Mouse (Mus musculus) kidney, adult 8-10 months (tissue): Measurements from ENCODE around the gene Aqp12.
"Not testable (repeated sequence)": the region's sequence is repeated elsewhere in the genome, so short reads cannot be mapped to it uniquely, and the experiment has no call there.

Experiments
- DNase-seq, 2 experiments: peaks; one replicate each; pipeline ENCODE4 v3.0.0; 2022

Aqp12 gene

DNA sequence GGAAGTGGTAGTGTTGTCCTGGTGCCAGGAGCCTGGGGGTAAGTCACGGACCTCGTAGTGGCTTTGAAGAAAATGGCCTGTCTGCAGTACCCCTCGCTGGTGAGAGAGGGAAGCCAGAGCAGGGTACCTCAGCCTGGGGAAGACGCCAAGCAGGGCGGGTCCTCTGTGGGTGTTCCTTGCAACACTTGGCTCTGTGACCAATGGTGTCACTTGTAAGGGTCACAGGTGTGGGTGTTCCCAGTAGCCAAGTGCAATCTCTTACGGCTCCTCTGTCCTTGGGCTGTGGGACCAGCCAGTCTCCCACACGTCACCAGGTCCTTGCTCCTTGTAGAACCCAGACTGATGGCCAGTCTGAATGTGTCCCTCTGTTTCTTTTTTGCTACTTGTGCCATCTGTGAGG lies at the start of gene Aqp12:
Gene Aqp12, plus strand, starts transcription at position 274 of the 400 bp plus-strand sequence.
- no peak for DNase-seq

DNA sequence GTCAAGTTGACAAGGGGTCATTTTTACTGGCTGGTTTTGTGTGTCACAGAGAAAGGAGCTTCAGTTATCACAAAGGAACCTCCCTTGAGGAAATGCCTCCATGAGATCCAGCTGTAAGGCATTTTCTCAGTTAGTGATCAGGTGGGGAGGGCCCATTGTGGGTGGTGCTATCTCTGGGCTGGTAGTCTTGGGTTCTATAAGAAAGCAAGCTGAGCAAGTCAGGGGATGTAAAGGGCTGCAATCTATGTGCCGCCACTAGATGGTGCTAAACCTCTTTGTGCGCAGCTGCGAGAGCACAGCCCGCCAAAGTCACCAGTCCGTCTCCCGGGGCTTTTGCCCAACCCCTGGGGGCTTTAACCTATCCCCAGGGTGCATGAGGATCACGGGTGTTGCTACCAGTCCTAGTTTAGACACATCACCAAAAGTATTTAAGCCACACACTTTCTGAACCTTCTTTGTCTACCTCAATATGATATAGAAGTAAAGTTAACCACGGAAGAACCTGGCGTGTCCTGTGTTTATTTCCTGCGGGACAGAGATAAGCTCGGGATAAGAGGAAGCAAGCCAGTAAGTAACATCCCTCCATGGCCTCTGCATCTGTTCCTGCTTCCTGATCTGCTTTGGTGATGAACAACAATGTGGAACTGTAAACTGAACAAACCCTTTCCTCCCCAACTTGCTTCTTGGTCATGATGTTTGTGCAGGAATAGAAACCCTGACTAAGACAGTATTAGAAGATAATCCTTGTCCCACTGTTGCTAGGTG lies 49.4 kb upstream of the Aqp12 start:
- peak; percentile 47 to 83 for DNase-seq

DNA sequence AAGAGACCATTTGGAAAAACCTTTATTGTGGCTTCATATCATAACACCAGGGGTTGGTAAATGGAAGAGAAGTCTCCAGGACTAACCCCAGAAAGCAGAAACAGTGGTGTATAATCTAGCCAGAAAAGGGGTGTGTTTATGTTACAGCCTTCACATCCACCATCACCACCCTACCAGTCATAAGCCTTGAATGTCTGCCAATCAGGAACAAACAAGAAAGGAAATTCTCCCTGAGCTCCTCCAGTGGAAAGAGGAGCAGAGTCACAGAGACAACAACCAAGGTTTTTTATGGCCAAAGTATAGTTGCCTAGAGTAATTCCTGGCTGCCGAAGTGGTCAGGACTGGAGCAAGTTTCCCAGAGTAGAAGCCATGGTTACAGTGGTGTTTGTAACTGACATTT lies 47.1 kb upstream of the Aqp12 start:
- DNase-seq: no peak

DNA sequence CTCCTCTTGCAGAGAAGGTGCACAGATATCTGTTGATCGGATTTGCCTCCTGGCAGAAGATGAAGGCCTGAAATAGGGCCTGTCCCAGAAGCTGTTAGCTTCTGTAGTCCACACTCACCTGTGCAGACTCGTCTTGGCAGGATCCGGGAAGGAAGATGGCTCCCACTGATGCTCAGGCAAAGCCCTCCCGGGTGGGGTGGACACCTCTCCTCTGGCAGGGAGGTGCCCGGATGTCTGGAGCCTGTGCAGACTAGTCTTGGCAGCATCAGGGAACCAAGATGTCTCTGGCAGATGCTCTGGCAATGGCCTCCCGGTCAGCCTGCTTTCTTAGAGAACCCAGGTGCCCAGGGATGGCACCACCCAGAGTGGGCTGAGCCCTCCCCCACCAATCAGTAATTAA lies 35.3 kb upstream of the Aqp12 start:
- not testable (repeated sequence) for DNase-seq

DNA sequence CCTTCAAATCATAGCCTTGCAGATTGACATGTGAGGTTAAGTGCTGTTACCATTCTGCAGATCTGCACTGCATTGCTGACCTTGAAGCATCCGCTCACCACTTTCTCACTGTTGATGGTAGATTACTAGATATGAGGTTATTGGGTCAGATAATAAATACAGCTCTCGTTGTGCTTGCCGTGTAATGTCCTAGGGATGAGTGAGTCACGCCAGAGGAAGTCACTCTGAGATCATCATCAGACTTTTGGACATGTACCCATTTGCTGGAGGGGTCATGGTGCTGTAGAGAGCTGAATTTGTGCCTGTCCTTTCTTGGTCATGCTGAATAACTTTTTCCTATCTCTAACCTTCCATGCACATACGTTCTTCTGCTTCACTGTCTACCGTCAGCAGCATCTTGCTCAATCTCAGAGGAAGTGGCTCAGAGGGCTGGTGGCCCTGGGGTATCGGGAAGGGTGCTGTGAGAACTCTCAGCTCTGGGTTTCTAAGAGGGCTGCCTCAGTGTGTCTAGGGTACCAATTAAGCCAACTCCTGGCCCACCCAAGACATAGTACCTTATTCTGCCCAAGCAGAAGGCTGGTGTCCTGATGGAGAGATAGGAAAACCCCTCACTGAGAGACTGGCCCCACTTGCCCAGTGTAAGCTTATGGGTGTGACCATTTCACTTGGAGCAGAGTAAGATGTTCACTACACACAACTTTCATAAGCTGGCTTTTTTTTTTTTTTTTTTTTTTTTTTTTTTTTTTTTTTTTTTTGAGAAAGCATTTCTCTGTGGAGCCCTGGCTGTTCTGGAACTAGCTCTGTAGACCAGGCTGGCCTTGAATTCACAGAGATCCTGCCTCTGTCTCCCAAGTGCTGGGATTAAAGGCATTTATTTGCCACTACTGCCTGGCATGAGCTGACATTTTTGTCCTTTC lies 34.0 kb upstream of the Aqp12 start:
- no peak for DNase-seq

DNA sequence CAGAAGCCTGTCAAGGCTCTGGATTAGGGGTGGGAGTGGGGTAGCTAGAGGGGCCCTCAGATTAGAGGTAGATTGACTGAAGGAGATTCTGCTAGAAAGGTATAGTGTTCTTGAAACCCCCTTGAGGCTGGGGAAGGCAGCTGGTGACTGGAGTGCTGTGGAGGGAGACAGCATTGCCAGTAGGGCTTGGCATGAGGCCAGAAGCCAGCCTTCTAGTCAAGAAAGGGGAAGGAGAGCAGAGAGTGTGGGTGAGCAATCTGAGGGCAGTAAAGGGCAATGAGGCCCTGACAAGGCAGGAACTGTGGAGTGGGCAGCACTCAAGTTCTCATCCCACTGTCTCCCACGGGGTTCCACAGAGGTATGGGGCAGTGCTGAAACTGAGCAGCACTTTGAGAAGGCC lies 33.3 kb upstream of the Aqp12 start:
- no peak for DNase-seq

DNA sequence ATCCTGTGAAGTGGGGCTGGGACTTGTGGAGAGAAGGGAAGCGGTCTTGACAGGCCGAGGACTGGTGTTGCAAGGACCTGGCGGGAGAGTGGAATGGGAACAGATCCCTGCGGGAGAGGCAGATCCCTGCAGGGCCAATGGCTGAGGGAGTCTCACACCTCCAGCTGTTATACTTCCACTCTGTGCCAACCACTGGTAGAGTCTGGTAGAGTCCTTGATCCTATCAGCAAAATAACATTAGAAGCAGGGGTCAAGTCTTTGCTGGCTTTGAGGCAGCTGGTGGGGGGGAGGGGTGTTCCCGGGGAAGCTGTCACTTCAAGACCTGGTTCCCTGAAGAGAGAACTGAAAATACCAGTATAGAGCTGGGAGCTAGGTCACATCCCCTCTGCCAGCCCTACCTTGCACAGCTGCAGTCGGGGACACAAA lies 30.0 kb upstream of the Aqp12 start:
- peak; percentile 6 to 28 for DNase-seq

DNA sequence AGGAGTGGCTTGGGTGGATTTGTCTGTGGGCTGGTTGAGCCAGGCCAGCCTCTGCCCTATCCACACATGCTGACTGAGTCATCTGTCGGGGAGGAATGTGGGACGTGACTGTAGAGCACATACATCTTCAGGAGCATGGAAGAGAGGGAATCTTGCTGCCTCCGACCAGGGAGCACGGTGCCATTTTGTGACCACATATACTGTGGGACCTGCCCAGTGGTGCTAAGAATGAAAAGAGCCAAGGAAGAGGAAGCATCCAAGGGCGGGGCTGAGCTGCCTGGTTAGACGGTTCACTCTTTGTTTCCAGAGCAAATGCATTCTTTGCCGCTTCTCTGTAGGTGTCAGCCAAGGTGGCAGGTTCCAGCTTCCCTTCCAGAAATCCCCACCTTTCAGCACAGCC lies 27.5 kb upstream of the Aqp12 start:
- no peak for DNase-seq

DNA sequence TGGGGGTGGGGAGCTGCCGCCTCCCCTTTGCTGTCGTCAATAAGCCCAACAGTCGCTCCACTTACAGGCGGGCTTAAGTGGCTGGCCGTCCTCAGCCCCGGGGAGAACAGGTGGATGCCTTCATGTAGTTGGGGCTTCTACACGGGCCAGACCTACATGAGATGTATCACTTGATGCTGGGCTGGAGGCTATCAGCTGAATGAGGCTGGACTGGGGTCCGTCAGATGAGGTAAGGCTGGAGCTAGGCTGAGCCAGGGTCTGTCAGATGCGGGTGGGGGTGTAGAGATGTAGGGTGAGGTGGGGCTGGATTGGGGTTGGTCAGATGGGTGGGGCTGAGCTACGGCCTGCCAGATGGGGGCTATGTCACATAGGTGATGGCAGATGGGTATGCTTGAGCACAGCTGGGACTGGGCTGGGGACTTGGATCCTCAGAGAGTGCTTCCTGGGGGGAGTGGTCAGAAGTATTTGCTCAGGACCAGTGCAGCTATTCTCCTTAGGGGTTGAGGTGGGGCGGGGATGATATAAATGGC lies 27.0 kb upstream of the Aqp12 start:
- DNase-seq: no peak

DNA sequence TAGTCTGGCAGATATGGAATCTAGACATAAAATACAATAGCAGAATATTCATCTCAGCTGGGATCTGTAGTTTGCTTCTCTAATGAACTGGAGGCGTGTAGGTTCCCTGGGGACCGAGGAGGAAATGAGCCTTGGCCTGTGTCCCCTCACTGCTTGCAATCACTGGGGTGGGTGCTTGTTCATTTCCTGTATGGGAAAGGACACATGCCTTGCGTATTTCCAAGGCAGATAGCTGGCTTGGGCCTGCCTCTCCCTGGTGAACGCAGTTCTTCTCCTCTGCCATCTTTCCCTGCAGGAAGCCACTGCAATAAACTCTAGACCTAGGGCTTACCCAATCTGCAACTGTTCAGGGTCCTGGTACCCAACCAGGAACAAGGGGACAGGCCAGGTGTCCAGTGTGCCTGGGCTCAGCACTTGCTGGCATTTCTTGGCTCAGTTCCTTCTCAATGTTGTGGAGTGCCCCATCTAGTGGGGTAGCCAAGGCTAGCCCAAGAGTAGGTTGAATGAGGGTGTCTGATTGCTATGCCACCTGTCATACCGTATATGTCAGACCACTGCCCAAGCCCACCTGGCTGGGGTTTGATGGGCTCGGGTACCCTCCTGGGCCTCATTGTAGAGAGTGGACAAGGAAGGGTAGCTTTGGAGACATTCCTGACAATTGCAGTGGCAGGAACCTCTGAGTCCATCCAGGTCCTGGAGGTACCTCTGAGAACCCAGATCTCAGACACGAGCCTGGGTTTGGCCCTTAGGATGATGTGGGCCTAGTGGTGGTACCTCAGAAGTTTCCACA lies 24.9 kb upstream of the Aqp12 start:
- DNase-seq: peak; percentile 42 to 59

DNA sequence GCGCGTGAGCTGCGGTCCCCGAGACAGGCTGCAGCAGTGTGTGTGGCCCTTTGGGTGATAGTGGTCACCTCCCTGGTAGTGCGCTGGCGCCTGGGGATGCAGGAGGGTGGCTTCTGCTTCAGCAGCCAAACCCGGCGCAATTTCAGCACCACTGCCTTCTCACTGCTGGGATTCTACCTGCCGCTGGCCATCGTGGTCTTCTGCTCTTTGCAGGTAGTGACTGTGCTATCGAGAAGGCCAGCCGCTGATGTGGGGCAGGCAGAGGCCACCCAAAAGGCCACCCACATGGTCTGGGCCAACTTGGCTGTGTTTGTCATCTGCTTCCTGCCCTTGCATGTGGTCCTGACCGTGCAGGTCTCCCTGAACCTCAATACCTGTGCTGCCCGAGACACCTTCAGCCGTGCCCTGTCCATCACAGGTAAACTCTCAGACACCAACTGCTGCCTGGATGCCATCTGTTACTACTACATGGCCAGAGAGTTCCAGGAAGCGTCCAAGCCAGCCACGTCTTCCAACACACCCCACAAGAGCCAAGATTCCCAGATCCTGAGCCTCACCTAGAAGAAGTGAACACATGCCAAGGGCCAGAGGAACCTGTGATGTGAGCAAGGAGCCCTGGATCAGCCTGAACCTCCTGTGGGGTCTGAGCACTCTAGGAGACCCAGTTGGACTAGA lies 23.1 kb upstream of the Aqp12 start:
- no peak for DNase-seq

DNA sequence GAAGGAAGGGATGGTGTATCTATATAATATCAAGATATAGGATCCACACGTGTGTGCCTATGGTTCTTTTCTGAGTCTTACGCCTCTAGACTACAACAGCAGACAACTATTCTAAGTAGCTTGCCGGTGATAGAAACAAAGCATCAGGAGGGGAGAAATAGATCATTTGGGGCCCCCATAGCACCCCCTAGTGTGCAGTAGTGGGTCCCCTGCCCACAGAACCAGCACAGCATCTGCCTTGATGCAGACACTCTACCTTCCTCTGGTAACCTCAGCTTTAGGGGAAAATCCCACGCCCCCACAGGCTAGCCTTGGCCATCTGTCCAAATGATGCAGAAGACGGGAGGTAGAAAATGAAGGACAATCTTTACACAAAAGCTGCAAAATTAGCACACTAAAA lies 21.1 kb upstream of the Aqp12 start:
- DNase-seq: no peak

DNA sequence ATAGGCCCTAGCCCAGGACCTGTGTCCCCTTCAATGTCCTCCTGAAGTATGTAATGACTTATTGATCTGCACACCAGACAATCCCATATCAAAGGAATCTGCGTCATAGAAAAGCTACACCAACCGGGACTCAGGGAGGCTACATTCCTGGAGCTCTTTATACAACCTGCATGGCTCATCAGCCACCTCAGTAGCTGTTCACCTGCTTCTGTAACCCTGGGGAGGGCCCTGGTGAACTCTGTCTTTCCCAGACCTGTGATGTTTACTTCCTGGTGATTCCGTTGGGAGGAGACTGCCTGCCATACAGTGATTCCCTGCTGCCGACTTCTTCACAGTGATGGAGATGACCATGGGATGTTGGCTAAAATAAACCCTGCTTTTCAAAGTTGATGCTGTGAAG lies 17.2 kb upstream of the Aqp12 start:
- no peak for DNase-seq

DNA sequence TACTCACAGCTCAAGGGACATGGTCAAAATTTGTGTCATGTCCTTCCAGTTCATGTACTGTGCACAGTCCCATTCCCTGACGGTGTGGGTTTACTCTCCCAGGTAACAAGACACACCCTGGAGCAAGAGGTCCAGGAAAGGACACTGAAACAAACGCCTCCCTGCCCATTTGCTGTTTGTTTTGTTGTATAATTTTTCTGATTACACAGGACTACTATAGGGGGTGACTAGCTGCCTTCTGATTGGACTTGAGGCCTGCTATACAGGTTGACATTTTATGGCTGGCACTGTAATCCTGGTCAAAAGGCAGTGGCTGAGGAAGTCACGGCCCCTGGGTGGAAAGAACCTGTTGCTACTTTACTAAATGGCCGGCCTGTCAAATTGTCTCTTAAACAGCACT lies 16.2 kb upstream of the Aqp12 start:
- no peak for DNase-seq

DNA sequence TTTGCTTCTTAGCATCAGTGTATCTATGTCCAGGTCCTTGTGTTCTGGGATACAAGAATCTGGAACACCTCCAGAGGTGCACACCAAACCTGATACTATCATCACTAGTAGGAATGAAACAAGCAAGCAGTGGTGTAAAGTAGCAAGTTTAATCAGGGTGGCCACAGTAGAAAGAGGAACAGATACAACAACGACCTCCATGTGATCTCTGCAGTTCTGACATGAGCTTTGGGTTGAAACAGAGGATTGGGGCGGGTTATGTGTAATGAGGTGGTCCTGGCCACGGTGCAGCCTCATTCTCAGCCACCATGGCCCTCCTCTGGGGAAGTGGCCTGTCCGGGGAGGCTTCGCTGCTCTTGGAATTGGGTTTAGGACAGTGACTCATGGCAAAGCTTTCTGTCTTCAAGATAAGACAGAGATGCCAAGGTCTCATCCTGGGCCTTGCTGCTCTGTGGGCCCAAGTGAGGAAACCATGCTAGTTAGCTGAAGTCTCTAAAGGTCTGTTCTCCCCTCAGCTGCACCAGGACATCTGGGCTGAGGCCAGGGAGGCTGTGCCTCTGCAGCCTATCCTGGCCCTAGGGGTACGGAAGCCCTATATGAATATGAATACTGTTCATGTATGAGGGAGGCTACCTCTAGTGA lies 13.8 kb upstream of the Aqp12 start:
- no peak for DNase-seq

DNA sequence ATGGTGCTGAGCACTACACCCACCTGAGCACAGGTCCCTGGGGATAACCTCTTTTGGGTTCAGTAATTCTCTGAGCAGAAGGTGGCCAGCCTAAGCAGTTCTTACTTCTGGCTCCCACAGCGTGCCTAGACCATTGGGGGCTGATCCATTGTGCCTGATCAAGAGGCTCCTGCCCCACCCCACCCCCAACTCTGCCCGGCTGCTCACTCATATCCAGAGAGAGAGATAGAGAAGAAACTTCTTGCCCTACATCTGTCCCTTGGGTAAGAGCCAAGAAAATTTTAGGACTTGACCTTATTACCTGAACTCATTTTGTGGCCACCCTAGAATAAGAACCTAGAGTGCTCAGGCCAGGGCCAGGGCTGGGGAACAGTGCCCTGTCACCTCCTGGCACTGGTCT lies 13.3 kb upstream of the Aqp12 start:
- DNase-seq: no peak

DNA sequence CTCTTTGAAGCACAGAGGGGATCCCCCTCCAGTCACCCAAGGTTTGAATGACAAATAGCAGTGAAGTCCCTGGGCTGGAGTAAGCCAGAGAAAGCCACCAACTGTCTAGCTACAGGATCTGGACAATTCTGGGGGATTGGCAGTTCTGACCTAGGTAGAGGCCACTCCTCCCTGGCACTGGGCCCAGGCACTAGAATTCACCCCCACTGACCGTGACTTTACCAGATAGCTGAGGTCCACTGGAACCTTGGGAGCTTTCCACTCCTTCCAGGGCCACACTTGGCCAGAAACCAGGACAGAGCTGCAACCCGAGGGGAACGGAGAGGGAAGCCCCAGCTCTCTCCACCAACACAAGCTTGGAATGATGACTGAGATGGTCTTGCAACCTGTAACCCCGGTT lies 3.1 kb downstream of the Aqp12 start:
- DNase-seq: peak; percentile 23 to 43

DNA sequence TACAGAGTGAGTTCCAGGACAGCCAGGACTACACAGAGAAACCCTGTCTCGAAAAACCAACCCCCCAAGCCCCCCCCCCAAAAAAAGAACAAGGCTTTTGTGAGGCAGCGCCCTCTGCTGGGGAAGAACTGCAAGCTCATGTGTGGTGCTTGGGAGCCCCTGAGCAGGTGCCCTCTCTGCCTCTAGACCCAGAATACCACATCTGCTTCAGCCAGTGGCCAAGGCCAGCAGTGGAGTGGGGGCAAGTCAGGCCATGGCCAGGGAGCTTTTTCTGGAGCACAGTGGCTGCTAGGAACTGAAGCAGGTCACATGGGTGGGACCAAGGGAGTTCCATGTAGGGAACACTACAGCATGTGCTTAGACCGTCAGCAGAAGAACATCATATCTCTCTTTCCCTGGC lies 4.6 kb downstream of the Aqp12 start:
- peak in 1 of 2 experiments; percentile 3 for DNase-seq

DNA sequence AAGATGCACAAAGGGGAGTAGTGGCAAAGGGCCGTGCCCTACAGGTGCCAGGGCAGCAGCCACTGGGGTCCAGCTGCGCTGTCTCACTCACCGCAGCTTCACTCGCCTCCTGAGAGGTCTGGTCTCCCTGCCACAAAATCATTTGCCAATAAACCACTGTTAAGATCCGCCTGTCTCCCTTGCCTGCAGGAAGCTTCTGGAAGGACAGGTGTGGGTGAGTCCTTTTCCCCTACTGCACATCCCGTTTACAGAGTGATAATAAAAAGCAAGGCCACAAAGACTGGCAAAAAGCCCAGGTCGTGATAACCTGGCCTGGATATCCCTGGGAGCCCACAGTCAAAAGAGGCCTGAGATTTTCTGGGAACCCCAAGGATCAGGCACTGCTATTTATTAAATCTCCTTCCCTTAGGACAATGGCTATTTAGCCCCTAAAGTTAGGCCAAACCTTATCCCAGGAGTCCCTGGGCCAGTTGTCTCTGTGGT lies 6.0 kb downstream of the Aqp12 start:
- no peak for DNase-seq

DNA sequence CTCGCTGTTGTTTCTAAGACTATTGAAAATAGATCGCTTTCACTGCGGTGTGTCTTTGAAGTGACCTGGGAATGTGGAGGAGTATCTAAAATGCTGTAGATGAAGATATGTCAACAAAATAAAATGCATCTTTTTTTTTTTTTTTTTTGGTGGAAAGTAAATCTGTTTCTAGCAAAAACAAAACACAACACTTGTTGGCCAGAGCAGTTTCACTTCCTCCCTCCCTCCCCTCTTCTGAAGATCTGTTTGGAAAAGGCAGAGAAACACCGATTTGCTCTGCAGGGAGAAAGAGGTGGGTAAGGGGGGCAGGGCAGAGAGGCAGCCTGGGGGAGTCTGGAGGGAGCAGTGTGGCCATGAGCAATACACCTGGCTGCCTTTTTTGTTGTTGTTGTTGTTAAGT lies 7.2 kb downstream of the Aqp12 start:
- no peak for DNase-seq

DNA sequence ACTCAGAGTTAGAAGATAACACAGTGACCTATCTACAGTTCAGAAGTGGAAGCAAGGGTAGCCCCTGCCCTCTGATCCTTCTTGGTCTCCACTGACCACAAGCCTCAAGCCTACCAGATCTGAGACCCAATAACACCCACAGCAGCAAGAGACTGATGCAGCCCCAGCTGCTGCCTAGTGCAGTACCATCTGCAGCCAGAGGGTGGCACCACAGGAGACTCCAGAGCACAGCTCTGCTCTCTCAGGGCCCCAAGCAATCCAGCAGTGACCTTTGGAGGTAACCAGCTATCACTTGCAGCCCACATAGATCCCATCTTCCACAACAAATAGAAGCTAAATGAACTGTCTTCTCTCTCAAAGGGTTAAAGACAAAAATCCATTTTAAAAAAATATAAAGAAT lies 8.3 kb downstream of the Aqp12 start:
- peak; percentile 32 to 70 for DNase-seq

DNA sequence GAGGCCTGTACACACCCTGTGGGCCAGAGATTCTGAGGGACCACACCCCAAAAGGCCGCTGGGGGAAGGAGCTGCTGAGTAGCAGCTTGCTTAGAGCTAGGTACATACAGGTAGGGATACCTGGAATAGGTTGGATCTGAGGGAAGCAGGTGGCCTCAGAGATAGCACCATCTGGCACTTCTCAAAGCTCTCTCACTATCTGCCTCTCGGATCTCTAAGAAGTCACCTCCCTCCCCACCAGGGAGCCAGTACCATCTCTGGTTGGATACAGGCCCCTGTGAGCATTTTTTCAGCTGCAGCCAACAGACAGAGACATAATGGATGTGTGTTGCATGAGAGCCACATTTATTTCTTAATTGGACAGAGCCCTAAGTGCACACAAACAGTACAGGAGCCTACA lies 9.0 kb downstream of the Aqp12 start:
- no peak for DNase-seq
